Mouse (Mus musculus) layer of hippocampus, adult 6 months (tissue): ENCODE data around the gene Rita1. TPM values are rescaled to one million over a fixed set of nuclear protein-coding genes. Genes with fewer than 3 reads are reported as not detected.

Source experiments
- long read RNA-seq, 2 experiments: library from polyadenylated mRNA; unstranded; transcript quantifications; one replicate each; pipeline ENCODE4 v2.0.0; 2019 to 2020
- polyA plus RNA-seq: library from polyadenylated mRNA; unstranded; fragments of <200 nt; fragmentation: Nextera tagmentation; gene quantifications from 2 replicates; pipeline ENCODE4 v1.2.3, GENCODE M21; 2021

Rita1 gene
- polyA plus RNA-seq, result 17.6 and 21.9 TPM in 2 replicates
- long read RNA-seq, experiment 1, transcript Rita1-201 (3 exons, 1,573 nt), result major isoform, 16 of 28 reads
- long read RNA-seq, experiment 1, partial matches to known transcripts, result 4 of 28 reads
- long read RNA-seq, experiment 1, other reads (novel, unspliced or antisense), result 6 of 28 reads
- long read RNA-seq, experiment 2, transcript Rita1-201 (3 exons, 1,573 nt), result major isoform, 78 of 119 reads
- long read RNA-seq, experiment 2, transcript Rita1-207 (4 exons, 1,668 nt), result minor isoform, 19 of 119 reads
- long read RNA-seq, experiment 2, transcript Rita1-202 (3 exons, 733 nt), result minor isoform, 6 of 119 reads
- long read RNA-seq, experiment 2, partial matches to known transcripts, result 2 of 119 reads
- long read RNA-seq, experiment 2, other reads (novel, unspliced or antisense), result 14 of 119 reads

DNA sequence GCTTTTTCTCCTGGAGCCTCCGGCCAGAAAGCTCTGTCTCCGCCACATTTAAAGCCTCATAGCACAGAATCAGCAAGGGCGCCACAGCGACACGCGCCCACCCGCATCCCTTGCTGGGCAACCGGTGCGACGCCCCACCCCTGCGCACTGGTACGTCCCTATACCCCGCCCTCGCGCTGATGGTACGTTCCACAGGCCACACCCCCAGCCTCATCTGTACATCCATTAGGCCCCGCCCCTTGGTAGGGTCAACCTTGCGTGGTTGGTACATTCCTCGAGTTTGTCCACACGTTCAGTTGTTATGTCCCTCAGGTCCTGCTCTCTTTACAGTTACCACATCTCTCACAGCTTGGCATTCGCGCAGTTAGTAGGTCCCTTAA, at the start of gene Rita1, which contains the start of gene Ddx54:
TSS of gene Rita1 (minus strand) at position 148 of the 380 bp plus-strand sequence.
TSS of gene Ddx54 (plus strand) at position 298 of the 380 bp plus-strand sequence.

DNA sequence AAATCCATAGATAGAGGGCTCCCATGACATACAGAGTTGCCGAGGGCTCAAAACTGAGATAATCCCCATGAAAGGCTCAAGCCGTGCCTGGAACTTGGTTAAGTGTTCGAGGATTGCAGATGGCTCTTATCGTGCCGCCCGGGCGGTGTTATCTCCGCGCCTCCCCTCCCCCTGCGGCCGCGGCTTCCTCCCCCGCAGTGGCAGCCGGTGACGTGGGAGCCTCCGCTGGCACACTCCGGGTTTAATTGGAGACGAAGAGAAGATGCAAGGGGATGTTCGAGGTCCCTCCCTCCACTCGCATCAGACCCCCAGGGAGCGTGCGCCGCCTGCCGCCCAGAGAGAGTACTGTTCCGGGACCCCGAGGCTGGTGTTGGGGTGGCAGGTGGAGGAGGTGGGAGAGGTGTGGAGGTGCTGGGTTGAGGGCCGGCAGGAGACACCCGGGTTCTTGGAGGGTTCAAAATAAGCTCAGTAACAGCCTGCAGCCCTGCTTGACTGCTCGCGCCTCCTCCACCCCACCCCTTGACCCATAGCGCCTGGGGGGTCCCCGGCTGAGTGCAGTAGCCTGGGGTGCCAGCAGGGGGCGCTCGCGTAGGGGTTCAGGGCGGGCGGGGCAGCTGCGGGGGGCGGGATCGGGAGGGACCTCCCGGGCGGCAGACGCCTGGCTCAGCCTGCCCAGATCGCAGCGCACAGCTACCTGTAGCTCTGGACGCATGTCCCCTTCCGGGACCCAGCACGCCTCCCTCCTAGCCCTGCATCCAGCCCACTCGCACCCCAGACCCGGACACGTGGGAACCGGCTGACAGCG, 36.4 kb upstream of the Rita1 start, which contains the start of gene Rasal1:
TSS of gene Rasal1 (plus strand) at position 244 of the 805 bp plus-strand sequence.

DNA sequence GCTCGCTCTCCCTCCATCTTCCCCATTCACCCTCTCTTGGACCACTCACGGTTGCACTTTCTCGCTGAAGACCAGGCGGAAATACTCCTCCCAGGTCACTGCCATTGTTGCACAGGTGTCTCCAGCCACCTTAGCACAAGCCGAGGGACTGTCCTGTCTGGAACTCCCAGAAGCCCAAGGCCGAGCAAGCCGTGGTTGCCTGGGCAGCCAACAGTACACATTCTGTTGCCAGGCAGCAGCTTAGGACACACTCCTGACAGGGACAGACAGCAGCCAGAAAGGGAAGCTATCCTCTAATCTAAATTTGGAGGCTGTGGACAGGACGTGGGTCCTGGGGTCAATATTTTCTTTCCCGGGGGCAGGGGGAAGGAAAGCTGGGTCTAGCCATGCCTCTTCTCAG, 21.7 kb upstream of the Rita1 start, which contains the start of gene Cfap73:
TSS of gene Cfap73 (minus strand) at position 105 of the 400 bp plus-strand sequence.

DNA sequence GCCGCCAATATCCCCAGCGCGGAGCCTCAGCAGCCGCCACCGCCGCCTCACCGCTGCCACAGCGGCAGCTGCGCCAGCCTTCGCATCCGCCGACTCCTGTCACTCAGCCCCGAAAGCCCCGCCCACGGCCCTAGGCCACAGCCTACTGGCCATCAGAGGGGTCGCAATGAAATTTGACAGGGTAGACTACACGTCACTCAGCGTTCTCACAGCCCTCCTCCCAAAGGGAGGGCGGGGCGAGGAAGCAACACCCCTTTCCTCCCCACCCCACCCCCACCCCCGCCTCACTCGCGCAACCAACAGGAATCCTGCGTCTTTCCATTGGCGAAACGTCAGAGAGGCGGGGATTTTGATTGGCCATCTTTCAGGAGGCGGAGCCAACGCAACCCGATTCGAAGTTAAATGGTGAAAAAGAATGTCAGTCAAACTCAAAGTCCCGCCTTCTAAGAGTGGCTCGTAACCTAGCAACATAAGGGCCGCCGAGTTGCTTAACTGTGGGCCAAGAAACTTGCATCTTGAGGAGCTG, 23.8 kb downstream of the Rita1 start, which contains the start of the genes Tpcn1 and Iqcd:
TSS of gene Tpcn1 (minus strand) at position 105 of the 526 bp plus-strand sequence.
TSS of gene Iqcd (plus strand) at position 448 of the 526 bp plus-strand sequence.

Other genes with a start within 250 kb of the Rita1 start
- gene Lhx5, start 180.9 kb downstream of the Rita1 start, polyA plus RNA-seq, result 0.19 and 0.20 TPM in 2 replicates
- 15.5 and 16.1 TPM in 2 replicates for gene Sdsl, start 139.8 kb downstream of the Rita1 start, polyA plus RNA-seq
- 0.34 and 0.35 TPM in 2 replicates for gene Sds, start 136.1 kb downstream of the Rita1 start, polyA plus RNA-seq
- 16.2 and 17.2 TPM in 2 replicates for gene Plbd2, start 109.0 kb downstream of the Rita1 start, polyA plus RNA-seq
- 4.0 and 6.6 TPM in 2 replicates for gene Slc8b1, start 101.4 kb downstream of the Rita1 start, polyA plus RNA-seq
- 20.8 and 21.8 TPM in 2 replicates for gene Tpcn1, start 23.9 kb downstream of the Rita1 start, polyA plus RNA-seq
- gene Iqcd, start 23.6 kb downstream of the Rita1 start, polyA plus RNA-seq, result 0.94 and 1.9 TPM in 2 replicates
- gene Ddx54, start 150 bp upstream of the Rita1 start, polyA plus RNA-seq, result 18.5 and 19.4 TPM in 2 replicates
- gene Cfap73, start 21.6 kb upstream of the Rita1 start, polyA plus RNA-seq, result 0.36 and 0.54 TPM in 2 replicates
- 48.3 and 57.1 TPM in 2 replicates for gene Rasal1, start 36.2 kb upstream of the Rita1 start, polyA plus RNA-seq
- 16.9 and 20.6 TPM in 2 replicates for gene Dtx1, start 99.3 kb upstream of the Rita1 start, polyA plus RNA-seq
- 0.16 and 0.26 TPM in 2 replicates for gene Oas2, start 137.3 kb upstream of the Rita1 start, polyA plus RNA-seq
- gene Oas3, start 165.1 kb upstream of the Rita1 start, polyA plus RNA-seq, result 0.05 and 0.08 TPM in 2 replicates
- gene Oas1e, start 182.9 kb upstream of the Rita1 start, polyA plus RNA-seq, result not detected in 2 replicates
- gene Oas1c, start 199.9 kb upstream of the Rita1 start, polyA plus RNA-seq, result 0.23 and 0.43 TPM in 2 replicates
- not detected in 2 replicates for gene Oas1f, start 234.8 kb upstream of the Rita1 start, polyA plus RNA-seq
- not detected in 2 replicates for gene Oas1h, start 248.8 kb upstream of the Rita1 start, polyA plus RNA-seq